Mouse (Mus musculus): ENCODE measurements around the gene Shd. TPM values are rescaled to one million over a fixed set of nuclear protein-coding genes. Genes with fewer than 3 reads are reported as not detected.

Gene Shd
- polyA plus RNA-seq, 1 experiment from 2014 or later, result 19.9 TPM

GRCm38 (mm10) chr17:56022131-56022988, 52.1 kb downstream of the Shd start:
- no peak overlapping the region for H3K4me2 ChIP-seq
- no peak overlapping the region for H3K9ac ChIP-seq
- WGBS, result 54% methylated on average over 2 of the region's 2 CpGs
- H3K36me3 ChIP-seq, result peaks cover 35% of the 10 kb centered on the region
- H3K9me3 ChIP-seq, result no peaks in the 10 kb centered on the region
- H3K4me3 ChIP-seq, result no peak overlapping the region
- no peak overlapping the region for H3K27ac ChIP-seq
- no peaks in the 10 kb centered on the region for H3K27me3 ChIP-seq
- ATAC-seq (ENCODE audit: insufficient number of reproducible peaks, low FRiP score, low TSS enrichment, low read depth), result no peak
- H3K4me1 ChIP-seq, result peaks cover 24% of the 10 kb centered on the region; the same call in 1 of the 2 replicates

- Histone ChIP-seq H3K27me3 (no peaks in the 10 kb centered on the region), H3K4me2 (no peak overlapping the region), H3K9me3 (no peaks in the 10 kb centered on the region), H3K4me3 (no peak overlapping the region), H3K36me3 (peaks cover 35% of the 10 kb centered on the region), H3K4me1 (peaks cover 24% of the 10 kb centered on the region; the same call in 1 of the 2 replicates), H3K9ac (no peak overlapping the region), H3K27ac (no peak overlapping the region)
- ATAC-seq (ENCODE audit: insufficient number of reproducible peaks, low FRiP score, low TSS enrichment, low read depth), result no peak
- 71% methylated on average over 4 of the region's 4 CpGs for WGBS
Measured at GRCm38 (mm10) chr17:56022989-56023290, 52.7 kb downstream of the Shd start.

- Histone ChIP-seq H3K36me3 (peaks cover 35% of the 10 kb centered on the region), H3K4me3 (no peak overlapping the region), H3K27ac (peak overlapping the region; percentile 24; the same call in 1 of the 2 replicates), H3K9ac (no peak overlapping the region), H3K9me3 (no peaks in the 10 kb centered on the region), H3K27me3 (no peaks in the 10 kb centered on the region), H3K4me1 (peaks cover 24% of the 10 kb centered on the region; the same call in 1 of the 2 replicates), H3K4me2 (no peak overlapping the region)
- no peak for ATAC-seq (ENCODE audit: insufficient number of reproducible peaks, low FRiP score, low TSS enrichment, low read depth)
- WGBS, result 82% methylated on average over 5 of the region's 5 CpGs
Measured at GRCm38 (mm10) chr17:56023386-56023785, 53.1 kb downstream of the Shd start.

GRCm38 (mm10) chr17:56024476-56024875, 54.2 kb downstream of the Shd start:
- peaks cover 24% of the 10 kb centered on the region; the same call in 1 of the 2 replicates for H3K4me1 ChIP-seq
- no peaks in the 10 kb centered on the region for H3K9me3 ChIP-seq
- no peaks in the 10 kb centered on the region for H3K27me3 ChIP-seq
- H3K9ac ChIP-seq, result no peak overlapping the region
- H3K4me3 ChIP-seq, result no peak overlapping the region
- 46% methylated on average over 2 of the region's 2 CpGs for WGBS
- no peak for ATAC-seq (ENCODE audit: insufficient number of reproducible peaks, low FRiP score, low TSS enrichment, low read depth)
- H3K27ac ChIP-seq, result peak overlapping the region; percentile 34; the same call in 1 of the 2 replicates
- no peak overlapping the region for H3K4me2 ChIP-seq
- H3K36me3 ChIP-seq, result peaks cover 35% of the 10 kb centered on the region

- no peak for ATAC-seq (ENCODE audit: insufficient number of reproducible peaks, low FRiP score, low TSS enrichment, low read depth)
- Histone ChIP-seq H3K4me3 (no peak overlapping the region), H3K27ac (peak overlapping the region; percentile 14; the same call in 1 of the 2 replicates), H3K27me3 (no peaks in the 10 kb centered on the region), H3K4me1 (peaks cover 24% of the 10 kb centered on the region; the same call in 1 of the 2 replicates), H3K9me3 (no peaks in the 10 kb centered on the region), H3K9ac (no peak overlapping the region), H3K4me2 (no peak overlapping the region), H3K36me3 (peaks cover 34% of the 10 kb centered on the region)
- WGBS, result 78% methylated on average over 5 of the region's 5 CpGs
Measured at GRCm38 (mm10) chr17:56024931-56025330, 54.7 kb downstream of the Shd start.

Other genes starting within 250 kb of the Shd start
- 0.33 and 0.53 TPM in 2 replicates for gene Adgre4, start 220.5 kb upstream of the Shd start, polyA plus RNA-seq (2015; fragmentation: Nextera tagmentation; extraction: Ambion mirVana)
- 10.0 TPM in 2 replicates for gene Zfp119a, start 91.5 kb upstream of the Shd start, polyA plus RNA-seq (2015; fragmentation: Nextera tagmentation; extraction: Ambion mirVana)
- 13.5 and 14.4 TPM in 2 replicates for gene Zfp959, start 78.4 kb upstream of the Shd start, polyA plus RNA-seq (2015; fragmentation: Nextera tagmentation; extraction: Ambion mirVana)
- 6.9 and 9.1 TPM in 2 replicates for gene Zfp119b, start 21.0 kb upstream of the Shd start, polyA plus RNA-seq (2015; fragmentation: Nextera tagmentation; extraction: Ambion mirVana)
- gene Ebi3, start 17.8 kb upstream of the Shd start, polyA plus RNA-seq (2015; fragmentation: Nextera tagmentation; extraction: Ambion mirVana), result 3.3 and 3.8 TPM in 2 replicates
- gene Yju2, start 11.4 kb upstream of the Shd start, polyA plus RNA-seq (2015; fragmentation: Nextera tagmentation; extraction: Ambion mirVana), result 21.7 and 22.1 TPM in 2 replicates
- 12.6 and 18.3 TPM in 2 replicates for gene Fsd1, start 16.0 kb downstream of the Shd start, polyA plus RNA-seq (2015; fragmentation: Nextera tagmentation; extraction: Ambion mirVana)
- gene Stap2, start 35.1 kb downstream of the Shd start, polyA plus RNA-seq (2015; fragmentation: Nextera tagmentation; extraction: Ambion mirVana), result 26.0 and 28.2 TPM in 2 replicates
- gene Mpnd, start 35.2 kb downstream of the Shd start, polyA plus RNA-seq (2015; fragmentation: Nextera tagmentation; extraction: Ambion mirVana), result 71.2 and 82.9 TPM in 2 replicates
- 210 and 217 TPM in 2 replicates for gene Sh3gl1, start 66.2 kb downstream of the Shd start, polyA plus RNA-seq (2015; fragmentation: Nextera tagmentation; extraction: Ambion mirVana)
- gene Chaf1a, start 70.0 kb downstream of the Shd start, polyA plus RNA-seq (2015; fragmentation: Nextera tagmentation; extraction: Ambion mirVana), result 19.1 and 21.4 TPM in 2 replicates
- 42.1 and 45.6 TPM in 2 replicates for gene Ubxn6, start 104.6 kb downstream of the Shd start, polyA plus RNA-seq (2015; fragmentation: Nextera tagmentation; extraction: Ambion mirVana)
- 103 and 106 TPM in 2 replicates for gene Hdgfl2, start 109.2 kb downstream of the Shd start, polyA plus RNA-seq (2015; fragmentation: Nextera tagmentation; extraction: Ambion mirVana)
- gene Plin4, start 139.3 kb downstream of the Shd start, polyA plus RNA-seq (2015; fragmentation: Nextera tagmentation; extraction: Ambion mirVana), result 0.03 and 0.11 TPM in 2 replicates
- gene Plin5, start 147.1 kb downstream of the Shd start, polyA plus RNA-seq (2015; fragmentation: Nextera tagmentation; extraction: Ambion mirVana), result 0.12 and 0.60 TPM in 2 replicates
- gene Lrg1, start 151.5 kb downstream of the Shd start, polyA plus RNA-seq (2015; fragmentation: Nextera tagmentation; extraction: Ambion mirVana), result 0.55 and 1.7 TPM in 2 replicates
- gene Sema6b, start 169.9 kb downstream of the Shd start, polyA plus RNA-seq (2015; fragmentation: Nextera tagmentation; extraction: Ambion mirVana), result 2.3 and 3.3 TPM in 2 replicates
- gene Tnfaip8l1, start 192.0 kb downstream of the Shd start, polyA plus RNA-seq (2015; fragmentation: Nextera tagmentation; extraction: Ambion mirVana), result 11.3 and 13.1 TPM in 2 replicates
- 108 and 119 TPM in 2 replicates for gene Mydgf, start 213.5 kb downstream of the Shd start, polyA plus RNA-seq (2015; fragmentation: Nextera tagmentation; extraction: Ambion mirVana)
- gene Dpp9, start 248.4 kb downstream of the Shd start, polyA plus RNA-seq (2015; fragmentation: Nextera tagmentation; extraction: Ambion mirVana), result 33.6 and 34.6 TPM in 2 replicates

Measured in limb, embryonic 15.5 days (tissue).